Mouse (Mus musculus): Measurements from ENCODE around the gene Wnt6.

GRCm38 (mm10) chr1:74753266-74753974 is 18.3 kb upstream of the Wnt6 start:
- TF ChIP-seq POLR2A (IDR thresholded peaks at IDR 0.05; ENCODE audit: borderline replicate concordance, extremely low read depth, insufficient read depth, insufficient read length, poor library complexity, severe bottlenecking) = no peak
- no peak for TF ChIP-seq CTCF (IDR thresholded peaks at IDR 0.05; ENCODE audit: borderline replicate concordance, extremely low read depth, insufficient read depth, insufficient read length)

Data from brain, embryonic 14.5 days (tissue).